ENCODE assay signal across 9 mouse cellular contexts in genomic region chr2:119270286-119270642, GRCm38 (mm10). TPM values are rescaled to one million over a fixed set of nuclear protein-coding genes. Genes with fewer than 3 reads are reported as not detected.
DNase-seq lines count a peak whose midpoint lies in the region; ATAC-seq lines count a peak whose summit lies in the region.
"Had no signal": no experiment of that assay in that cellular context is flagged by ENCODE, and none has a peak within 500 bp of the region (broad histone marks: within the 10 kb centered on the region; RNA-seq: fewer than 3 reads in every experiment).

No protein-coding gene starts in this region.

- no peak for ATAC-seq in kidney, embryonic 14.5 days (ENCODE audit: low FRiP score, low TSS enrichment)
- ATAC-seq in forebrain, embryonic 11.5 days (replicated peaks; ENCODE audit: low FRiP score): no peak
- no peak for ATAC-seq in neural tube, embryonic 12.5 days (ENCODE audit: low FRiP score, low read depth)

- H3K4me3 ChIP-seq in kidney, embryonic 14.5 days (ENCODE audit: low read length): peak overlapping the region; percentile 64
- H3K4me3 ChIP-seq in forebrain, embryonic 11.5 days (ENCODE audit: low read depth, low read length): peak overlapping the region; percentile 48
- peak overlapping the region; percentile 67 for H3K4me3 ChIP-seq in neural tube, embryonic 12.5 days

- no peak overlapping the region for H3K9ac ChIP-seq in kidney, embryonic 14.5 days (ENCODE audit: low read depth, low read length)
- peak overlapping the region; percentile 54; the same call in 1 of the 2 replicates for H3K9ac ChIP-seq in forebrain, embryonic 11.5 days (ENCODE audit: low read length)
- H3K9ac ChIP-seq in neural tube, embryonic 12.5 days: no peak overlapping the region

- H3K27ac ChIP-seq in kidney, embryonic 14.5 days (ENCODE audit: low read depth, low read length): no peak overlapping the region
- no peak overlapping the region for H3K27ac ChIP-seq in forebrain, embryonic 11.5 days (ENCODE audit: low read depth, low read length)
- H3K27ac ChIP-seq in neural tube, embryonic 12.5 days: no peak overlapping the region

- no peak for DNase-seq in kidney, postnatal 4 days
- DNase-seq in forebrain, embryonic 11.5 days (ENCODE audit: low spot score): no peak
- DNase-seq in kidney, postnatal 36 days: peak; percentile 38 to 63
- DNase-seq in retina, embryonic 14.5 days (ENCODE audit: low spot score): no peak
- DNase-seq in MN1 (ENCODE audit: low spot score): no peak
- DNase-seq in adrenal gland, postnatal 25 days: no peak
- DNase-seq: lung, adult 18-20 months had no signal

- peak overlapping the region; percentile 99 for H3K4me2 ChIP-seq in kidney, embryonic 14.5 days (replicated peaks; ENCODE audit: low read depth, low read length)
- peak overlapping the region; percentile 97 for H3K4me2 ChIP-seq in forebrain, embryonic 11.5 days (ENCODE audit: low read depth, low read length, severe bottlenecking)
- peak overlapping the region; percentile 94 for H3K4me2 ChIP-seq in neural tube, embryonic 12.5 days (replicated peaks)

- H3K4me1 ChIP-seq in kidney, embryonic 14.5 days (ENCODE audit: control insufficient read depth, insufficient read depth, low read length): peaks cover 7% of the 10 kb centered on the region; the same call in 1 of the 2 replicates
- H3K4me1 ChIP-seq in forebrain, embryonic 11.5 days (replicated peaks; ENCODE audit: control insufficient read depth, insufficient read depth, low read length): no peaks in the 10 kb centered on the region
- 0 out of 2 replicates have a peak, but pooled peaks cover 3% of the 10 kb centered on the region for H3K4me1 ChIP-seq in neural tube, embryonic 12.5 days

- H3K9me3 ChIP-seq in kidney, embryonic 14.5 days (ENCODE audit: control insufficient read depth, low read length): no peaks in the 10 kb centered on the region
- H3K9me3 ChIP-seq in forebrain, embryonic 11.5 days (ENCODE audit: control insufficient read depth, low read length): no peaks in the 10 kb centered on the region
- no peaks in the 10 kb centered on the region for H3K9me3 ChIP-seq in neural tube, embryonic 12.5 days

- H3K27me3 ChIP-seq in kidney, embryonic 14.5 days (ENCODE audit: control insufficient read depth, insufficient read depth, low read length): peaks cover 3% of the 10 kb centered on the region; the same call in 1 of the 2 replicates
- peaks cover 6% of the 10 kb centered on the region for H3K27me3 ChIP-seq in forebrain, embryonic 11.5 days (ENCODE audit: control insufficient read depth, insufficient read depth, low read length)
- peaks cover 16% of the 10 kb centered on the region for H3K27me3 ChIP-seq in neural tube, embryonic 12.5 days (replicated peaks)

- no peaks in the 10 kb centered on the region for H3K36me3 ChIP-seq in kidney, embryonic 14.5 days (ENCODE audit: control insufficient read depth, insufficient read depth, low read length)
- H3K36me3 ChIP-seq in forebrain, embryonic 11.5 days (ENCODE audit: control insufficient read depth, insufficient read depth, low read length): no peaks in the 10 kb centered on the region
- no peaks in the 10 kb centered on the region for H3K36me3 ChIP-seq in neural tube, embryonic 12.5 days

- 49% methylated on average over 9 of the region's 9 CpGs for WGBS in kidney, embryonic 14.5 days
- WGBS in forebrain, embryonic 11.5 days: 54% methylated on average over 9 of the region's 9 CpGs
- 48% methylated on average over 9 of the region's 9 CpGs for WGBS in neural tube, embryonic 12.5 days

RNA-seq across cellular contexts. Expression of gene Rhov, which starts 0.8 kb away (rescaled TPM):
- 0.23 and 0.61 TPM in 2 replicates for polyA plus RNA-seq in kidney, embryonic 14.5 days (2014; fragmentation: Nextera tagmentation; extraction: Ambion mirVana)
- polyA plus RNA-seq in forebrain, embryonic 11.5 days (2014; fragmentation: Nextera tagmentation; extraction: Ambion mirVana): 0.83 and 0.90 TPM in 2 replicates
- polyA plus RNA-seq in neural tube, embryonic 12.5 days (2016; fragmentation: Nextera tagmentation; extraction: Ambion mirVana): 8.4 and 9.3 TPM in 2 replicates
- total RNA-seq in adrenal gland, postnatal 25 days (2021): 0.49 TPM in 1 of 2 replicates, not detected in the other

RNA-seq across cellular contexts. Expression of gene Vps18, which starts 18.3 kb away (rescaled TPM):
- polyA plus RNA-seq in kidney, embryonic 14.5 days (2014; fragmentation: Nextera tagmentation; extraction: Ambion mirVana): 7.1 and 13.3 TPM in 2 replicates
- 18.5 and 20.5 TPM in 2 replicates for polyA plus RNA-seq in forebrain, embryonic 11.5 days (2014; fragmentation: Nextera tagmentation; extraction: Ambion mirVana)
- polyA plus RNA-seq in neural tube, embryonic 12.5 days (2016; fragmentation: Nextera tagmentation; extraction: Ambion mirVana): 26.6 TPM in 2 replicates
- 18.5 and 21.1 TPM in 2 replicates for total RNA-seq in adrenal gland, postnatal 25 days (2021)

RNA-seq across cellular contexts. Expression of gene Spint1, which starts 33.1 kb away (rescaled TPM):
- 23.6 and 38.1 TPM in 2 replicates for polyA plus RNA-seq in kidney, embryonic 14.5 days (2014; fragmentation: Nextera tagmentation; extraction: Ambion mirVana)
- 2.2 and 2.8 TPM in 2 replicates for polyA plus RNA-seq in forebrain, embryonic 11.5 days (2014; fragmentation: Nextera tagmentation; extraction: Ambion mirVana)
- 1.2 and 1.7 TPM in 2 replicates for polyA plus RNA-seq in neural tube, embryonic 12.5 days (2016; fragmentation: Nextera tagmentation; extraction: Ambion mirVana)
- total RNA-seq in adrenal gland, postnatal 25 days (2021): 4.0 and 4.6 TPM in 2 replicates

RNA-seq across cellular contexts. Expression of gene Ppp1r14d, which starts 40.6 kb away (rescaled TPM):
- polyA plus RNA-seq in kidney, embryonic 14.5 days (2014; fragmentation: Nextera tagmentation; extraction: Ambion mirVana): 0.28 and 0.94 TPM in 2 replicates
- not detected in 2 replicates for polyA plus RNA-seq in forebrain, embryonic 11.5 days (2014; fragmentation: Nextera tagmentation; extraction: Ambion mirVana)
- not detected in 2 replicates for polyA plus RNA-seq in neural tube, embryonic 12.5 days (2016; fragmentation: Nextera tagmentation; extraction: Ambion mirVana)
- not detected in 2 replicates for total RNA-seq in adrenal gland, postnatal 25 days (2021)

RNA-seq across cellular contexts. Expression of gene Dll4, which starts 55.3 kb away (rescaled TPM):
- 4.9 and 8.3 TPM in 2 replicates for polyA plus RNA-seq in kidney, embryonic 14.5 days (2014; fragmentation: Nextera tagmentation; extraction: Ambion mirVana)
- 2.8 and 3.7 TPM in 2 replicates for polyA plus RNA-seq in forebrain, embryonic 11.5 days (2014; fragmentation: Nextera tagmentation; extraction: Ambion mirVana)
- 5.0 and 6.0 TPM in 2 replicates for polyA plus RNA-seq in neural tube, embryonic 12.5 days (2016; fragmentation: Nextera tagmentation; extraction: Ambion mirVana)
- 8.0 and 12.9 TPM in 2 replicates for total RNA-seq in adrenal gland, postnatal 25 days (2021)

Comparison
In these comparisons a context has a peak if more than half of its experiments do, and no peak if none do; other contexts are left out.
1. DNase-seq: peak in kidney, postnatal 36 days (2 of 2); none in kidney, postnatal 4 days (0 of 2), forebrain, embryonic 11.5 days (single experiment), retina, embryonic 14.5 days (single experiment), MN1 (single experiment) and adrenal gland, postnatal 25 days (single experiment).
2. Peak in every context shown above with its lines, with median percentiles within 50 percentile points of each other: H3K4me2 ChIP-seq and H3K4me3 ChIP-seq.